Mouse (Mus musculus) erythroblast, embryonic 14.5 days (primary cell): ENCODE data around the gene Ppp4r1.

Experiments used
- GATA1 ChIP-seq: IDR thresholded peaks from 2 replicates; pipeline ENCODE4 v1.6.1; 2012; ENCODE audit warnings: low read length, inconsistent platforms, mixed read lengths
- TAL1 ChIP-seq: IDR thresholded peaks from 3 replicates; pipeline ENCODE4 v1.6.1; 2012; ENCODE audit warnings: low read length, inconsistent platforms, mixed read lengths

DNA sequence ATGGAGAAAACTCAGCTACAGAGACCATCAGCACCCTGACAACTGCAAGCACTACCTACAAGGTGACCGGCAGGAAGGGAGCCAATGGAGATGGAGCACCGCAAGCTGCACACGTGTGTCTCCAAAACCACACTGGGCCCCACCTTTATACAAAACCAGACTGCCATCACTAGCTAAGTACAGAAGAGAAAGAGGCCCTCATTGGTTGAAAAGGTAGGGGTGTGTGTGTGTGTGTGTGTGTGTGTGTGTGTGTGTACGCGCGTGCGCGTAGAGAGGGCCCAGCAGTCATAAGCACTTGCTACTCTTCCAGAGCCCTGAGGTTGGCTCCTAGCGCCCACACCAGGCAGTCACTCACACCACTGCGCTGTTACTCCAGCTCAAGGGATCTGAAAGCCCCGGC is 91.5 kb downstream of the Ppp4r1 start:
- TF ChIP-seq GATA1 (no peak), TAL1 (no peak)
